Mouse (Mus musculus): ENCODE results near the gene Mdga1. TPM values are rescaled to one million over a fixed set of nuclear protein-coding genes. Genes with fewer than 3 reads are reported as not detected.

Gene Mdga1
- polyA plus RNA-seq, 1 experiment from 2014 or later = 2.3 TPM

GRCm38 (mm10) chr17:29887271-29887880 is 82.5 kb downstream of the Mdga1 start:
- H3K27me3 ChIP-seq (ENCODE audit: poor library complexity, severe bottlenecking) = peaks cover 90% of the 10 kb centered on the region
- WGBS = under 1% methylated on average over 57 of the region's 57 CpGs
- peaks cover 88% of the 10 kb centered on the region for H3K4me1 ChIP-seq
- no peaks in the 10 kb centered on the region for H3K9me3 ChIP-seq
- H3K27ac ChIP-seq = peak overlapping the region; percentile 91
- H3K36me3 ChIP-seq (replicated peaks) = no peaks in the 10 kb centered on the region
- H3K4me3 ChIP-seq = peak overlapping the region; percentile 74
- DNase-seq (ENCODE audit: extremely low spot score, low spot score) = peak; percentile 78

GRCm38 (mm10) chr17:29886655-29887251 is 83.1 kb downstream of the Mdga1 start:
- H3K4me1 ChIP-seq = peaks cover 84% of the 10 kb centered on the region
- WGBS = under 1% methylated on average over 39 of the region's 39 CpGs
- peak overlapping the region; percentile 91 for H3K27ac ChIP-seq
- peaks cover 90% of the 10 kb centered on the region for H3K27me3 ChIP-seq (ENCODE audit: poor library complexity, severe bottlenecking)
- DNase-seq (ENCODE audit: extremely low spot score, low spot score) = peak; percentile 71
- H3K36me3 ChIP-seq (replicated peaks) = no peaks in the 10 kb centered on the region
- peak overlapping the region; percentile 74 for H3K4me3 ChIP-seq
- no peaks in the 10 kb centered on the region for H3K9me3 ChIP-seq

- WGBS = 3% methylated on average over 4 of the region's 4 CpGs
- no peak for DNase-seq (ENCODE audit: extremely low spot score, low spot score)
- Histone ChIP-seq H3K36me3 (replicated peaks) (no peaks in the 10 kb centered on the region), H3K27me3 (ENCODE audit: poor library complexity, severe bottlenecking) (peaks cover 90% of the 10 kb centered on the region), H3K4me1 (peaks cover 77% of the 10 kb centered on the region), H3K9me3 (no peaks in the 10 kb centered on the region), H3K4me3 (peak overlapping the region; percentile 74), H3K27ac (peak overlapping the region; percentile 91; the same call in 1 of the 2 replicates)
Measured at GRCm38 (mm10) chr17:29886061-29886460, 83.8 kb downstream of the Mdga1 start.

- 42% methylated on average over 6 of the region's 6 CpGs for WGBS
- H3K4me1 ChIP-seq = peaks cover 84% of the 10 kb centered on the region
- DNase-seq (ENCODE audit: extremely low spot score, low spot score) = no peak
- H3K4me3 ChIP-seq = peak overlapping the region; percentile 74
- no peaks in the 10 kb centered on the region for H3K36me3 ChIP-seq (replicated peaks)
- H3K27me3 ChIP-seq (ENCODE audit: poor library complexity, severe bottlenecking) = peaks cover 75% of the 10 kb centered on the region
- no peaks in the 10 kb centered on the region for H3K9me3 ChIP-seq
- H3K27ac ChIP-seq = peak overlapping the region; percentile 48; the same call in 1 of the 2 replicates
Measured at GRCm38 (mm10) chr17:29884596-29884995, 85.3 kb downstream of the Mdga1 start.

GRCm38 (mm10) chr17:29883351-29883750 is 86.5 kb downstream of the Mdga1 start:
- Histone ChIP-seq H3K9me3 (peaks cover 7% of the 10 kb centered on the region; the same call in 1 of the 2 replicates), H3K27ac (peak overlapping the region; percentile 35; the same call in 1 of the 2 replicates), H3K4me3 (peak overlapping the region; percentile 18; the same call in 1 of the 2 replicates), H3K27me3 (ENCODE audit: poor library complexity, severe bottlenecking) (peaks cover 63% of the 10 kb centered on the region), H3K4me1 (peaks cover 71% of the 10 kb centered on the region), H3K36me3 (replicated peaks) (peaks cover 7% of the 10 kb centered on the region; the same call in 1 of the 2 replicates)
- no peak for DNase-seq (ENCODE audit: extremely low spot score, low spot score)
- 40% methylated on average over 9 of the region's 9 CpGs for WGBS

GRCm38 (mm10) chr17:29882885-29883284 is 87.0 kb downstream of the Mdga1 start:
- Histone ChIP-seq H3K27me3 (ENCODE audit: poor library complexity, severe bottlenecking) (peaks cover 58% of the 10 kb centered on the region), H3K4me3 (peak overlapping the region; percentile 18; the same call in 1 of the 2 replicates), H3K27ac (peak overlapping the region; percentile 27; the same call in 1 of the 2 replicates), H3K36me3 (replicated peaks) (peaks cover 7% of the 10 kb centered on the region; the same call in 1 of the 2 replicates), H3K4me1 (peaks cover 67% of the 10 kb centered on the region), H3K9me3 (peaks cover 7% of the 10 kb centered on the region; the same call in 1 of the 2 replicates)
- DNase-seq (ENCODE audit: extremely low spot score, low spot score) = peak; percentile 85
- WGBS = 1% methylated on average over 5 of the region's 5 CpGs

GRCm38 (mm10) chr17:29880251-29880650 is 89.6 kb downstream of the Mdga1 start:
- peaks cover 32% of the 10 kb centered on the region for H3K27me3 ChIP-seq (ENCODE audit: poor library complexity, severe bottlenecking)
- no peak overlapping the region for H3K4me3 ChIP-seq
- peaks cover 12% of the 10 kb centered on the region for H3K36me3 ChIP-seq (replicated peaks)
- peak overlapping the region; percentile 9; the same call in 1 of the 2 replicates for H3K27ac ChIP-seq
- WGBS = 45% methylated on average over 10 of the region's 10 CpGs
- peaks cover 13% of the 10 kb centered on the region; the same call in 1 of the 2 replicates for H3K9me3 ChIP-seq
- DNase-seq (ENCODE audit: extremely low spot score, low spot score) = no peak
- peaks cover 47% of the 10 kb centered on the region for H3K4me1 ChIP-seq

GRCm38 (mm10) chr17:29878990-29879389 is 90.9 kb downstream of the Mdga1 start:
- Histone ChIP-seq H3K27ac (no peak overlapping the region), H3K9me3 (peaks cover 13% of the 10 kb centered on the region; the same call in 1 of the 2 replicates), H3K27me3 (ENCODE audit: poor library complexity, severe bottlenecking) (peaks cover 30% of the 10 kb centered on the region), H3K4me3 (no peak overlapping the region), H3K36me3 (replicated peaks) (peaks cover 12% of the 10 kb centered on the region), H3K4me1 (peaks cover 47% of the 10 kb centered on the region)
- 89% methylated on average over 10 of the region's 10 CpGs for WGBS
- DNase-seq (ENCODE audit: extremely low spot score, low spot score) = no peak

GRCm38 (mm10) chr17:29874082-29874679 is 95.7 kb downstream of the Mdga1 start:
- 18% methylated on average over 27 of the region's 27 CpGs for WGBS
- Histone ChIP-seq H3K9me3 (peaks cover 16% of the 10 kb centered on the region; the same call in 1 of the 2 replicates), H3K27ac (peak overlapping the region; percentile 54), H3K4me3 (no peak overlapping the region), H3K4me1 (peaks cover 34% of the 10 kb centered on the region), H3K27me3 (ENCODE audit: poor library complexity, severe bottlenecking) (peaks cover 19% of the 10 kb centered on the region), H3K36me3 (replicated peaks) (peaks cover 12% of the 10 kb centered on the region)
- no peak for DNase-seq (ENCODE audit: extremely low spot score, low spot score)

- peaks cover 34% of the 10 kb centered on the region for H3K4me1 ChIP-seq
- H3K9me3 ChIP-seq = peaks cover 11% of the 10 kb centered on the region; the same call in 1 of the 2 replicates
- DNase-seq (ENCODE audit: extremely low spot score, low spot score) = no peak
- H3K36me3 ChIP-seq (replicated peaks) = peaks cover 6% of the 10 kb centered on the region
- H3K27ac ChIP-seq = peak overlapping the region; percentile 54
- H3K4me3 ChIP-seq = no peak overlapping the region
- peaks cover 19% of the 10 kb centered on the region for H3K27me3 ChIP-seq (ENCODE audit: poor library complexity, severe bottlenecking)
- 61% methylated on average over 7 of the region's 7 CpGs for WGBS
Measured at GRCm38 (mm10) chr17:29873580-29874015, 96.3 kb downstream of the Mdga1 start.

- H3K9me3 ChIP-seq = peaks cover 19% of the 10 kb centered on the region; the same call in 1 of the 2 replicates
- no peak for DNase-seq (ENCODE audit: extremely low spot score, low spot score)
- H3K36me3 ChIP-seq (replicated peaks) = peaks cover 9% of the 10 kb centered on the region
- no peak overlapping the region for H3K27ac ChIP-seq
- WGBS = 77% methylated on average over 12 of the region's 12 CpGs
- peaks cover 35% of the 10 kb centered on the region for H3K4me1 ChIP-seq
- no peak overlapping the region for H3K4me3 ChIP-seq
- H3K27me3 ChIP-seq (ENCODE audit: poor library complexity, severe bottlenecking) = peaks cover 19% of the 10 kb centered on the region
Measured at GRCm38 (mm10) chr17:29870316-29870715, 99.6 kb downstream of the Mdga1 start.

GRCm38 (mm10) chr17:29865914-29866313 is 104.0 kb downstream of the Mdga1 start:
- no peak for DNase-seq (ENCODE audit: extremely low spot score, low spot score)
- Histone ChIP-seq H3K27me3 (ENCODE audit: poor library complexity, severe bottlenecking) (no peaks in the 10 kb centered on the region), H3K27ac (no peak overlapping the region), H3K9me3 (peaks cover 19% of the 10 kb centered on the region; the same call in 1 of the 2 replicates), H3K4me3 (no peak overlapping the region), H3K36me3 (replicated peaks) (peaks cover 9% of the 10 kb centered on the region), H3K4me1 (peaks cover 6% of the 10 kb centered on the region)
- 81% methylated on average over 6 of the region's 6 CpGs for WGBS
